Mouse (Mus musculus) left cerebral cortex, adult 2 months (tissue): ENCODE measurements at regions not wholly inside any gene's neighbourhood (a gene's known extent, or its start where the extent isn't known, plus 50 kb on each side); places are given as distances from the start of the nearest gene placed in this dataset.
"Not testable (repeated sequence)": the region's sequence is repeated elsewhere in the genome, so short reads cannot be mapped to it uniquely, and the experiment has no call there.

ENCODE experiments used
- DNase-seq, 2 experiments: peaks; one replicate each; pipeline ENCODE4 v3.0.0; 2021 to 2022; ENCODE audit warnings: low spot score in 2 of 2, mixed read lengths in 1 of 2; ENCODE audit errors: extremely low spot score in 1 of 2
- H3K27ac ChIP-seq: fragments of 200-600 bp; 2 replicates; pipeline ENCODE4 v1.8.1; 2022
- H3K4me3 ChIP-seq: fragments of 200-600 bp; 2 replicates; pipeline ENCODE4 v1.8.1; 2022
- CTCF ChIP-seq: fragments of 200-600 bp; IDR thresholded peaks from 2 replicates; pipeline ENCODE4 v1.8.1; 2022; ENCODE audit warnings: antibody characterized with exemption, mild to moderate bottlenecking, moderate library complexity
- intact Hi-C: fragments of 180-260 bp; cut with DNase I; formaldehyde crosslinking; loops from one replicate; pipeline ENCODE4 v1.15.1; 2025

DNA sequence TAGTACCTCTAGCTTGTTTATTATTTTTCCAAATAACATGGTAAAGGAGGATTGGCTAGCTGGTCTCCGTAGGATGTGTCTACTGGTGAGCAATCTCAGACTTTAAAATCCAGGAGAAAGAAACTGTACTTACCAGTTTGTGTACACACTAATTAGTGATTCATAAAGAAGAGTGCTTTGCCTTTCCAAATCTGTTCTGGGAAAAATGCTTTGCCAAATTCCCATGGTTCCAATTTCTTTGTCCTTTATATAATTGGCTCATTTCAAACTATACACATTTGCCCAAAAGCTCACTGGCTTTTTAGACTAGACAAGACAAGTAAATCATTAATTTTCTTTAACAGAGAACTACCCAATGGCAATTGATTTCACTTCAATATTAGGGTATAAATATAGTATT lies 686.2 kb downstream of the Pla2g4a start:
- Histone ChIP-seq H3K27ac (no peak overlapping the region), H3K4me3 (no peak overlapping the region)
- intact Hi-C loops, result no loop called here
- no peak for TF ChIP-seq CTCF
- DNase-seq, result no peak

DNA sequence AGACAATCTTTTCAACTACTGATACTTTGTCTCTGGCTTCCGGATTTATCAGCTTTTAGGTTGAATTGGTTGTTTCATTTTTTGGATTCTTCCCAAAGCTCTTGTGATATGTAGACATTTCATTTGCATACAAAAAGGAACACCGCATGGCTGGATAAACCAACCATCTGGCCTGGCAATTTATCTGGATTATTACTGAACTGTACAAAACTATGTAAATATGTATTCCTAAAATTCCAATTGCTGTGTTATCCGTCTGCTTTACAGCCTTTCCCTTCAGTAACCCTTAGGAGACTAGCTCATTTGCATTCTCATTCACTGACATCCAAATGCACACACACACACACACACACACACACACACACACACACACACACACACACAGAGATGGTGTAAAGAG lies 704.2 kb downstream of the Pla2g4a start:
- Histone ChIP-seq H3K27ac (no peak overlapping the region), H3K4me3 (no peak overlapping the region)
- intact Hi-C loops, result no loop called here
- TF ChIP-seq CTCF, result no peak
- no peak for DNase-seq

DNA sequence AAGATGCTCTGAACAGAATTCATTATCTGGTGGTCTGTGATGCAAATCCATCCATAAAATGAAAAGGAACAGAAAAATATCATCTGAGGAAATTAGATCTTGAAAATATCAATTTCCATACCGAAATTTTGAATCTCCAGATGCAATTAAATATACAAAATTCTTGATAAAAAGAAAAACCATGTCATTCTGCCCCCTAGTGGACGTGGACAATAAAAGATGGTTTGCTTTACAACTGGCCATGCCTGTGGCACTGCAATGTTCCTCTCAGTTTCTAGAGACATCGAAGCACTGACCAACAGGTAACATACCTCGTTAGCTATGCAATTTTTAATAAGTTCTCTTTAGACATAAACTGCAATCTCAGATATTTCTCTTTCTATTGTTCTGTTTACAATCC lies 706.9 kb downstream of the Pla2g4a start:
- no peak for DNase-seq
- H3K4me3 ChIP-seq, result no peak overlapping the region
- intact Hi-C loops, result loop anchor here (5.0 kb wide), 1 partner anchor 503 kb away; no protein-coding TSS in a partner anchor
- TF ChIP-seq CTCF, result peak; percentile 63
- H3K27ac ChIP-seq, result no peak overlapping the region

DNA sequence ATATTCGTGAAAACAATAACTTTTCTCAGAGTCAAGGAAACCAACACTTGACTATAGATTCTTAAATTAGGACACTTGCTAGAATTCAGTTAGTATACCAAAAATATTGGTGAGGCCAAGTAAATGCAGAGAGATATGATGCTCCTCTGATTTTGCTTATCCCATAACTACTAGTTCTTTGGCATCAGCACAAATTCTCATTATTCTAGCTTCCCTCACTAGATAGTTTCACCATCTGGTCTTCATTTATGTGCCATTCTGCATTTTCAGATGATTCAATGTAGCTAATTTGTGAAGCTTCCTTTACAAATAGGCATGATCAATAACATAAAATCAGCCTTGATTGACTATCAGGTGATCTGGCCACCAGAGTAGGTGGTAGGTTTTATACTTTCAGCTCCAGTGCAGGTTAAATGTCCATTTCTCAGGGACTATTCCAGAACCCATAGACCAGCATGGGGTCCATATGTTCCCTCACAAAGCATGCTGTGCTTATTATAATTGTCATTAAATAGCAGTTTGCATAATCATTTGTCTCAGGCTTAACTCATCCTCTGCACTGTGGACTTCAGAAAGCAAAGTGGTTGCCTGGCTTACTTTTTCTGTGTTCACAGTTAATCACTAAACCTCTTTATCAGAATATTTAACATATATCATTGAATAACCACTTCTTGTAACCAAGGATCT lies 722.6 kb downstream of the Pla2g4a start:
- intact Hi-C loops, result no loop called here
- no peak for TF ChIP-seq CTCF
- no peak for DNase-seq
- Histone ChIP-seq H3K27ac (no peak overlapping the region), H3K4me3 (no peak overlapping the region)

DNA sequence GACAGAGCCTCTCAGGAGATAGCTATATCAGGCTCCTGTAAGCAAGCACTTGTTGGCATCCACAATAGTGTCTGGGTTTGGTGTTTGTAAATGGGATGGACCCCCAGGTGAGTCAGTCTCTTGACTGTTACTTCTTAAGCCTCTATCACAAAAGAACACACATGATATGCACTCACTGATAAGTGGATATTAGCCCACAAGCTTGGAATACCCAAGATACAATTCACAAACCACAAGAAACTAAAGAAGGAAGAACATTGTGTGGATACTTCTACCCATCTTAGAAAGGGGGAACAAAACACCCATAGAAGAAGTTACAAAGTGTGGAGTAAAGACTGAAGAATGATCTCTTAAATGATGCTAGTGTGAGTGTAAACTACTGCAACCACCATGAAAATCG lies 733.9 kb downstream of the Pla2g4a start:
- DNase-seq, intact Hi-C loops, H3K27ac ChIP-seq, H3K4me3 ChIP-seq: not testable (repeated sequence)

DNA sequence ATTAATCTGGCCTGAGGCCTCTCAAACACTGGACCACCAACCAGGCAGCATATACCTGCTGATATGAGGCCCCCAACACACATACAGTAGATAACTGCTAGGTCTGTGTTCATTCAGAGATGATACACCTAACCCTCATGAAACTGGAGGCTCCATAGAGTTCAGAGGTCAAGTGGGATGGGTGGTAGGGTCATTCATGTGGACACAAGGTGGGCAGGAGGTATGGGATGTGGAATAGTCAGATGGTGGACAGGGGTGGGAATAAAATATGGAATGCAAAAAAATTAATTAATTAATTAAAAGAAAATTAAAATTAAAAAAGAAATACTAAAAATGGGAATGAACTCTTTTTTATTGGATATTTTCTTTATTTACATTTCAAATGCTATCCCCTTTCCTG lies 734.7 kb downstream of the Pla2g4a start:
- no peak for DNase-seq
- Histone ChIP-seq H3K4me3 (no peak overlapping the region), H3K27ac (no peak overlapping the region)
- intact Hi-C loops, result no loop called here
- no peak for TF ChIP-seq CTCF

DNA sequence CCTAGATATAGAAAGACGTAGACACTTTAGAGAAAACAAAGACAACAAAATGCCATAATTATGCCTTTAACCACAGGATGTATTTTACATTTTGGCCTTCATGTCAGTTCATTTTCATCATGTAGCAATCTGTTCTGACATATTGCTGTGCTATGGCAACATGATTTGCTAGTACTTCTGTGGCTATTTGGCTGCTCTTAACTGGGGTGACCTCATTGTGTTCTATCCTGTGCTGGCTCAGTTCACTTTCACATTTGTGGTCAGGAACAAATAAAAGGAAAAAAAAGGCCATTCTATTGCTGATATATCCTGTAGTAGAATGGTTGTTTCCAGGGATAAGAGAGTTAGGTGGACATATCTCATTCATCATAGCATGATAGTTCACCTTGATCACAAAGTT lies 758.5 kb downstream of the Pla2g4a start:
- Histone ChIP-seq H3K27ac (no peak overlapping the region), H3K4me3 (no peak overlapping the region)
- no peak for TF ChIP-seq CTCF
- intact Hi-C loops, result no loop called here
- DNase-seq, result no peak

DNA sequence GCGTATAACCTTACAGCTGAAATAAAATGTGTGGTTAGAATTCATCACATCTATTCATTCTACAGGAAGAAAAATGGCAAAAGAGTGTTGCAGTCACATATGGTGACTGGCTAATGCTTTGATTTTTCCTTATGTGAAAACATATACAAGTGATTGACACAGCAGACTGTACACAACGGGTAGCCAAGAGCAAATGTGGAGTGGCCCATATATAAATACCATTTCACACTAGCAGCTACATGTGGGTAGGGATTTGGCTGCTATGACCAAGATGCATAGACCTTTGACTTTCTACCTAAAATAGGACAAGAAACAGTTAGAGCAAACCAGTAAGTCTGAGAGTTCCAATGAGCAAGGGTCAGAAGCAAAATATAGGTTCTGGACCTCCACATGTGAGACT lies 761.8 kb downstream of the Pla2g4a start:
- no peak overlapping the region for H3K4me3 ChIP-seq
- no peak for DNase-seq
- TF ChIP-seq CTCF, result no peak
- no peak overlapping the region for H3K27ac ChIP-seq
- intact Hi-C loops, result no loop called here

DNA sequence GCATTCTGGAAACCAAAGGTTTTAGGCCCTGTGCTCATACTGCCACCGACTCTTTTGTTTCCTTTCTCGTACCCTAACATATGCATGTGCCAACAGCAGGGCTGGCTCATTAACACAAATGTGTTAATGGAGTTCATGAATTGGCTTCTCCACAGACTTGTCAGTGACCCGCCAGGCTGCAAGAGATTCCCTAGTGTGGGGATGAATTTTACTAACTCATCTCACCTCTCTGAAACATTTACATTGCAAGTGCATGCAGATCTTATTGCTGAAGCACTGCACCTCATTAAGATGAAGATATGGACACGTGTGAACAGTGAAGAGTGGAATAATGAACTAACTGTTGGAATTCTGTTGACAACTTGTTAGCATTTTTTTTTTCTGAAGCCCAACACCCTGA lies 762.2 kb downstream of the Pla2g4a start:
- intact Hi-C loops, result no loop called here
- no peak for DNase-seq
- Histone ChIP-seq H3K4me3 (no peak overlapping the region), H3K27ac (no peak overlapping the region)
- no peak for TF ChIP-seq CTCF
